Mouse (Mus musculus) liver, adult 2 months (tissue): ENCODE results near the gene Nup160. TPM values are rescaled to one million over a fixed set of nuclear protein-coding genes. Genes with fewer than 3 reads are reported as not detected.

Source experiments
- DNase-seq: peaks from one replicate; pipeline ENCODE4 v3.0.0-alpha.2; 2011; ENCODE audit warnings: low read depth, low spot score; ENCODE audit errors: extremely low read depth
- H3K27ac ChIP-seq: fragments of 200-500 bp; replicated peaks from 2 replicates; pipeline ENCODE4 v1.5.1; 2012; ENCODE audit warnings: low read depth, mild to moderate bottlenecking, control low read depth, inconsistent platforms, low read length; ENCODE audit not compliant: insufficient read depth
- H3K27me3 ChIP-seq: fragments of 200-500 bp; 2 replicates; pipeline ENCODE4 v1.6.1; 2012; ENCODE audit warnings: mild to moderate bottlenecking, moderate library complexity, low read length, inconsistent platforms; ENCODE audit not compliant: control insufficient read depth, insufficient read depth
- H3K36me3 ChIP-seq: fragments of 200-500 bp; 2 replicates; pipeline ENCODE4 v1.6.1; 2012; ENCODE audit warnings: low read length, inconsistent platforms; ENCODE audit not compliant: control insufficient read depth, insufficient read depth
- H3K4me1 ChIP-seq: fragments of 200-500 bp; 2 replicates; pipeline ENCODE4 v1.6.1; 2011; ENCODE audit warnings: low read length; ENCODE audit not compliant: control insufficient read depth, insufficient read depth
- H3K4me3 ChIP-seq: fragments of 200-500 bp; 2 replicates; pipeline ENCODE4 v1.5.1; 2011; ENCODE audit warnings: low read depth, mild to moderate bottlenecking, control low read depth, low read length, moderate library complexity; ENCODE audit not compliant: insufficient read depth
- H3K79me2 ChIP-seq: fragments of 200-500 bp; 2 replicates; pipeline ENCODE4 v1.6.1; 2012; ENCODE audit warnings: inconsistent platforms, mild to moderate bottlenecking, low read length, moderate library complexity; ENCODE audit not compliant: control insufficient read depth, insufficient read depth
- H3K9ac ChIP-seq: fragments of 200-500 bp; 2 replicates; pipeline ENCODE4 v1.6.1; 2012; ENCODE audit warnings: low read depth, mild to moderate bottlenecking, control low read depth, inconsistent platforms, low read length
- CTCF ChIP-seq: fragments of 200-500 bp; IDR thresholded peaks from 2 replicates; pipeline ENCODE4 v1.5.1; 2011; ENCODE audit warnings: low read depth, low read length, control low read depth
- POLR2A ChIP-seq: fragments of 200-500 bp; IDR thresholded peaks from 2 replicates; pipeline ENCODE4 v1.6.1; 2011; ENCODE audit warnings: low read length, control low read depth; ENCODE audit not compliant: insufficient read depth; ENCODE audit errors: extremely low read depth
- WGBS: fragments of 180-500 bp; shearing (Covaris S2); methylation state at CpG from one replicate; pipeline ENCODE4 v1.1.7; 2018; 5-methylcytosine and 5-hydroxymethylcytosine counted together
- polyA plus RNA-seq: library from polyadenylated mRNA; depleted of rRNA; stranded (reverse); fragments of >200 nt; gene quantifications from 2 replicates; pipeline ENCODE4 v1.2.3, GENCODE M21; 2012
- total RNA-seq: library from RNA; depleted of rRNA; stranded (reverse); fragments of >200 nt; gene quantifications from 2 replicates; pipeline ENCODE4 v1.2.3, GENCODE M21; 2014

Nup160 gene
- total and polyA plus RNA-seq, 2 experiments = 3.1 to 9.6 TPM

DNA sequence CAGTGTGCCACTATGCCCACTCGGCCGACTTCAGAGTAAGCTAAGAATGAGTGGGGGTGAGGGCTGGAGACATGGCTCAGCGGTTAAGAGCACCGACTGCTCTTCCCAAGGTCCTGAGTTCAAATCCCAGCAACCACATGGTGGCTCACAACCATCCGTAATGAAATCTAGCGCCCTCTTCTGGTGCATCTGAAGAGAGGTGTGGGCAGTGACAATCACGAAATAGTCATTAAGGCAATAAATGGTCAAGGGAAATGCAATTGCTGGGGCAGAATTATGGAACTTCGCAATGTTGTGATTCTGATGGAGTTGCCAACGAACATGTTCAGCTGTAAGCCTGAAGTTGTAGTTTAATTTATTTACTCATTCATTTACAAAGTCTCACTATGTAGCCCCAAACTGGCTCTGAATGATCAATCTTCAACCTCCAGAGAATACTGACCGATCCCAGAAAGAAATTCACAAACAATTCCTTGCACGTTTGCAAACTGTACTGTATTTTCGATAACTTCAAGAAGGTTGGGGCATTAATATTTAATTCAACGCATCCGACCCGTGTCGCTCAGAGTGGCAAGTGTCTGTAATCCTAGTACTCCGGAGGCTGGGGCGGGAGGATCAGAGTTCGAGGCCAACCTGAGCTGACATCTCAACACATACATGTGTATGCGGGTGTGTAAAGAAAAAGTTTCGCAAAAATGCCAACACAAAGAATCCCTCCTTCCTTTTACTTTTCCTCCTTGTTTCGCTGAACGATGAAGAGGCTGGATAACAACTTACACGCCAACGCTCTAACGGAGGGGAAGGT, 1.4 kb downstream of the Nup160 start:
- Histone ChIP-seq H3K36me3 (no peaks in the 10 kb centered on the region), H3K4me3 (peak overlapping the region; percentile 81), H3K4me1 (peaks cover 2% of the 10 kb centered on the region), H3K27ac (peak overlapping the region; percentile 89), H3K9ac (peak overlapping the region; percentile 84), H3K79me2 (no peaks in the 10 kb centered on the region), H3K27me3 (no peaks in the 10 kb centered on the region)
- WGBS = 33% methylated on average over 26 of the region's 26 CpGs
- TF ChIP-seq CTCF (peak; percentile 6; the same call in 1 of the 2 replicates), POLR2A (no peak)
- DNase-seq = no peak

DNA sequence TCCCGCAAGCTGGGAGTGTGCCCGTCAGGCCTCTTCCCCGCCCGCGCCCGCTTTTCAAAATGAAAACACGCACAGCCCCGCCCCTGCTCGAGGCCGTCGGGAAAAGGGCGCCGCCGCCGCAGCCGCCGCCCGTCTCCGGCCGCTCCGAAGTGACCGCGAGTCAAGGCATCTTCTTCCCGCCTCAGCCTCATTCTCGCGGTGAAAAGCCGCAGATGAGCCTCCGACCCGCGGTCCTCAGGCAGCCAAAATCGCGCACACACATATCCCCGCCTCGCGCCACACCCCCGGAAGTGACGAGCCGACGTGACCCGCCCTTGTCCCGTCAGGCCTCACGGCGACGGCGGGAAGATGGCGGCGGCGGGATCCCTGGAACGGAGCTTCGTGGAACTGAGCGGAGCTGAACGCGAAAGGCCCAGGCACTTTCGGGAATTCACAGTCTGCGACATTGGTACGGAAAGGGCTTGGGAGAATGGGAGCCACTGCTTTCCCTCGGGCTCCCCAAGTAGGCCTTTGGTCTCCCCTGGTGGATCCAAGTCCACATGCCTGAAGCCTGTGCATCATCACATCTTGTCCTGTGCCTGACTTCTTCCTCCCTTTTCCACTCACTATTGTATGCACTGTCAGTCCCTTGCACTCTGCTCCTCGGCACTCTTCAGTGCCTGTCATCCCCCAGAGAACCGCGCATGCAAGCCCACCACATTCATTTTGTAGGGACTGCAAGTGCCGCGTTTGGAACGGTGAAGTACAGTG, 2.2 kb downstream of the Nup160 start:
- WGBS = 1% methylated on average over 63 of the region's 63 CpGs
- DNase-seq = peak; percentile 65

DNA sequence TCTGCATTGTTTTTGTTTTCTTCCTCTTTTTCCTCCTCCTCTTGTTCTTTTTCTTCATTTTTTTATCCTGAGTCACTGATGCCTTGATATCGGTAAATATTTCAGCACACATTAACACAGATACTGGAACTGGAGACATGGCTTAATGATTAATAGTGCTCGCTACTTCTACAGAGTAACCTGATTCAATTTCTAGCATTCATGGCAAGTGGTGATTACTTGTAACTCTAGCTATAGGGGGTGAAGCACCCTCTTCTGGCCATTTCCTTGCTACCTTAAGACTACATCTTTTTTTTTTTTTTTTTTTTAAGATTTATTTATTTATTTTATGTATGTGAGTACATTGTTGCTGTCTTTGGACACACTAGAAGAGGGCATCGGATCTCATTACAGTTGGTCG, 23.9 kb downstream of the Nup160 start:
- Histone ChIP-seq H3K36me3 (peaks cover 51% of the 10 kb centered on the region), H3K27ac (peak overlapping the region; percentile 28), H3K9ac (no peak overlapping the region)

More for the DNA sequence above, 2.2 kb downstream of the Nup160 start:
- Histone ChIP-seq H3K4me1 (peaks cover 2% of the 10 kb centered on the region), H3K27ac (peak overlapping the region; percentile 89), H3K9ac (peak overlapping the region; percentile 84), H3K36me3 (0 out of 2 replicates have a peak, but pooled peaks cover 2% of the 10 kb centered on the region), H3K4me3 (peak overlapping the region; percentile 81), H3K79me2 (no peaks in the 10 kb centered on the region), H3K27me3 (no peaks in the 10 kb centered on the region)
- TF ChIP-seq CTCF (peak; percentile 14; the same call in 1 of the 2 replicates), POLR2A (peak; percentile 39; the same call in 1 of the 2 replicates)

DNA sequence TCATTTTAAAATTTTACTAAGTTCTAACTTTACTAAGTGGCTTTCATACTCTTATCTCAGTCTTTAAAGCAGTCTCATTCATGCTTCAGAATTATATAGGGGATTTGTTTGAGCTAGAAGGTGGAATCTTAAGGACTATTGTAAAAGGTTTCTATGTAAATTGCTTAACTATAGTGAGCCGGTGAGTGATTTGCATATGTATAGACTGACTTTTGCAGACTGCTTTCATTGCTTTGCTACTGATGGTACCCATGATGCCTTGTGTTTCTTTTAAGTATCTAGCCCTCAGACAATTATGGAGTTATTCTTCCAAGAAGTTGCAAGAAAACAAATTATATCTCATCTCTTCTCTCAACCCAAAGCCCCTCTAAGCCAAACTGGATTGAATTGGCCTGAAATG, 31.5 kb downstream of the Nup160 start:
- Histone ChIP-seq H3K79me2 (no peaks in the 10 kb centered on the region), H3K36me3 (peaks cover 64% of the 10 kb centered on the region), H3K27ac (no peak overlapping the region), H3K9ac (no peak overlapping the region), H3K4me3 (no peak overlapping the region), H3K27me3 (no peaks in the 10 kb centered on the region), H3K4me1 (no peaks in the 10 kb centered on the region)
- 97% methylated on average over 1 of the region's 1 CpGs for WGBS
- DNase-seq = no peak
- TF ChIP-seq POLR2A (no peak), CTCF (no peak)

More for the DNA sequence above, 23.9 kb downstream of the Nup160 start:
- H3K27me3 ChIP-seq = no peaks in the 10 kb centered on the region
- WGBS = 28% methylated on average over 4 of the region's 4 CpGs
- DNase-seq = peak; percentile 90
- no peaks in the 10 kb centered on the region for H3K79me2 ChIP-seq
- H3K4me1 ChIP-seq = peaks cover 9% of the 10 kb centered on the region
- H3K4me3 ChIP-seq = no peak overlapping the region
- TF ChIP-seq CTCF = no peak
- TF ChIP-seq POLR2A = no peak

DNA sequence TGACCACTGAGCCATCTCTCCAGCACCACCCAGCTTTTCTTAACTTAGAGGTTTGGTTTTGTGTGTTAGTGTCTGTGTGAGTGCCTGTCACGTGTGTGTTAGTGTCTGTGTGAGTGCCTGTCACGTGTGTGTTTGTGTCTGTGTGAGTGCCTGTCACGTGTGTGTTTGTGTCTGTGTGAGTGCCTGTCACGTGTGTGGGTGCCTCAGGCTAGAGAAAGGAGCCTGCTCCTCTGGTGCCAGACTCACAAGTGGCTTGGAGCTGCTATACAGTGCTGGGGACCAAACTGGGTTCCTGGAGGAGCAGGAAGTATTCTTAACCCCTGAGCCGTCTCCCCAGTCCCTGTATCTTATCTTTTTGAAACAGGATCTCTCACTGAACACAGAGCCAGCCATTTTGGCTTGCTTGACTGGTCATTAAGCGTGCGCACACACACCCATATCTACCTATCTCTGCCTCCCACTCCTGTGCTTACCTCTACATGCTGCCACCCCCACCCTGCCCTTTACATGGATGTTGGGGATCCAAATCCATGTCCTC, 38.6 kb downstream of the Nup160 start:
- WGBS = 96% methylated on average over 7 of the region's 7 CpGs
- Histone ChIP-seq H3K27ac (no peak overlapping the region), H3K9ac (no peak overlapping the region), H3K79me2 (no peaks in the 10 kb centered on the region), H3K4me1 (no peaks in the 10 kb centered on the region), H3K27me3 (no peaks in the 10 kb centered on the region), H3K4me3 (no peak overlapping the region), H3K36me3 (peaks cover 58% of the 10 kb centered on the region)
- DNase-seq = no peak
- TF ChIP-seq POLR2A = no peak
